Mouse (Mus musculus): ENCODE results near the gene Pomc.

GRCm38 (mm10) chr12:4006079-4006478 is 51.3 kb downstream of the Pomc start:
- TF ChIP-seq CTCF (IDR thresholded peaks at IDR 0.05; ENCODE audit: control insufficient read depth, insufficient read depth, low read length) = no peak
- TF ChIP-seq POLR2A (IDR thresholded peaks at IDR 0.05; ENCODE audit: borderline replicate concordance, control insufficient read depth, low read depth, low read length) = no peak

Measured in bone marrow, adult 2 months (tissue).